Comparison of ENCODE assay signal across 16 mouse cellular contexts in the genomic region with DNA sequence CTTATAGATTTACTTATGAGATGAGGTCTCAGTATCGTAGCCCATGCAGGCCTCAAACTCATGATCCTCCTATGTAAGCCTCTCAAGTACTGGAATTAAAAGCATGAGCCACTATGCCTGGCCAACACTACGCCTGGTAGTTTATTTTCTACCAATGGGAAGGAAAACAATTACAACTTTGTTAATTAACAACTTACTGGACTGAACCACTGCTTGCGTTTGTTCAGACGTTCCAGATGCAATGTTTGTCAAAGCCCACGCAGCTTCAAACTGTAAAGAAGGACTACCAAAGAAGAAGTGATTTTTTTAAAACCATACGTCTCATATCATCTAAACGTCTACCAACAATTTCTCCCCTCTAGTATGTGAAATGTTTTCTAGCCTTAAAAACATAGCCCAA.
"Had no signal": no experiment of that assay in that cellular context is flagged by ENCODE, and none has a peak within 500 bp of the region (broad histone marks: within the 10 kb centered on the region; RNA-seq: fewer than 3 reads in every experiment).

No protein-coding gene starts in this region.

- H3K4me3 ChIP-seq: lung, embryonic 15.5 days; megakaryocyte, embryonic 14.5 days; midbrain, embryonic 12.5 days; midbrain, embryonic 15.5 days; neural tube, embryonic 12.5 days; stomach, embryonic 15.5 days had no signal

- H3K27ac ChIP-seq: lung, embryonic 15.5 days; macrophage; midbrain, embryonic 12.5 days; midbrain, embryonic 15.5 days; neural tube, embryonic 12.5 days; stomach, embryonic 15.5 days; stomach, postnatal 0 days had no signal

- H3K9me3 ChIP-seq: lung, embryonic 15.5 days; megakaryocyte, embryonic 14.5 days; midbrain, embryonic 12.5 days; midbrain, embryonic 15.5 days; neural tube, embryonic 12.5 days; stomach, embryonic 15.5 days had no signal

- ATAC-seq: lung, postnatal 0 days; midbrain, embryonic 15.5 days had no signal

- H3K4me1 ChIP-seq: lung, embryonic 15.5 days; megakaryocyte, embryonic 14.5 days; midbrain, embryonic 12.5 days; midbrain, embryonic 15.5 days; neural tube, embryonic 12.5 days; stomach, embryonic 15.5 days had no signal

- H3K27me3 ChIP-seq: lung, embryonic 15.5 days; megakaryocyte, embryonic 14.5 days; midbrain, embryonic 12.5 days; midbrain, embryonic 15.5 days; neural tube, embryonic 12.5 days; stomach, embryonic 15.5 days had no signal

- H3K4me2 ChIP-seq: lung, embryonic 15.5 days; midbrain, embryonic 12.5 days; midbrain, embryonic 15.5 days; neural tube, embryonic 12.5 days; stomach, embryonic 15.5 days had no signal

- H3K9ac ChIP-seq: lung, embryonic 15.5 days; midbrain, embryonic 12.5 days; midbrain, embryonic 15.5 days; neural tube, embryonic 12.5 days; stomach, embryonic 15.5 days had no signal

- DNase-seq: lung, adult 2 months; lung, postnatal 14 days; lung, postnatal 36 days; right cerebral cortex, postnatal 14 days; thymus, adult 2 months; thymus, postnatal 25 days; thymus, postnatal 4 days had no signal
